Mouse (Mus musculus) T-cell, adult 66 days (primary cell): ENCODE data around the gene Ugt2b37. TPM values are rescaled to one million over a fixed set of nuclear protein-coding genes. Genes with fewer than 3 reads are reported as not detected.

Experiments used
- total RNA-seq, 2 experiments: library from RNA; stranded (reverse); gene quantifications; 3 replicates in 1 of 2; 4 replicates in 1 of 2; pipeline ENCODE4 v1.2.4; 2023

The Ugt2b37 gene
- total RNA-seq, result not detected

DNA sequence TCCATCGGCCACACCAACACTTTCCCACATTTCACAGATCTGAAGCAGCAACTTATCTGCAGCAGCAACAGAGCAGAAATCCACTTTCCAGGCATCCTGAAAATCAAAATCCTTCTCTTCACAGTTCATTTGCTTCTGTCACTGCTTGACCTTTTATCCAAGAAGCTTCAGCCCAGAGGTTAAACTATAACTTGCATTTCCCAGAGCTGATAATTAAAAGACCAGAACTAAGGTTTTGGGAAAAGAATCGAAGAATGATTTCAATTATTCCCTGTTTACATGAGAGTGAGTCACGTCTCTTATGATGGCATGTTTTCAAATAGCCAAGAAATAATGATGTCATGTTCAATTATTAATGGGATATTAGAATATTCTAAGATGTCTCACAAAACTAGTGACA lies at the start of gene Ugt2b37:
Ugt2b37 (minus strand) TSS at position 129 of the 400 bp plus-strand sequence.

Other genes starting within 250 kb of the Ugt2b37 start
- not detected for gene Ugt2b36, start 162.2 kb downstream of the Ugt2b37 start, total RNA-seq
- not detected for gene Ugt2b5, start 114.5 kb downstream of the Ugt2b37 start, total RNA-seq
- gene Ugt2a3, start 82.4 kb upstream of the Ugt2b37 start, total RNA-seq, result not detected
- not detected for gene Ugt2b38, start 169.4 kb upstream of the Ugt2b37 start, total RNA-seq
- gene Ugt2a2, start 227.5 kb upstream of the Ugt2b37 start, total RNA-seq, result not detected
- gene Gm43638, start 232.0 kb upstream of the Ugt2b37 start, total RNA-seq, result not detected
- gene Ugt2a1, start 236.1 kb upstream of the Ugt2b37 start, total RNA-seq, result not detected